Mouse (Mus musculus) cerebellum, adult 18-20 months (tissue): ENCODE results near the gene Pkhd1.

Experiments
- DNase-seq, 2 experiments: peaks; one replicate each; pipeline ENCODE4 v3.0.0; 2021

The Pkhd1 gene

GRCm38 (mm10) chr1:20617849-20618530, at the start of gene Pkhd1:
Gene Pkhd1 (minus strand): TSS chr1:20618064.
- no peak for DNase-seq

- DNase-seq = no peak
These were observed 49.7 kb upstream of the Pkhd1 start for GRCm38 (mm10) chr1:20667567-20667966.

DNA sequence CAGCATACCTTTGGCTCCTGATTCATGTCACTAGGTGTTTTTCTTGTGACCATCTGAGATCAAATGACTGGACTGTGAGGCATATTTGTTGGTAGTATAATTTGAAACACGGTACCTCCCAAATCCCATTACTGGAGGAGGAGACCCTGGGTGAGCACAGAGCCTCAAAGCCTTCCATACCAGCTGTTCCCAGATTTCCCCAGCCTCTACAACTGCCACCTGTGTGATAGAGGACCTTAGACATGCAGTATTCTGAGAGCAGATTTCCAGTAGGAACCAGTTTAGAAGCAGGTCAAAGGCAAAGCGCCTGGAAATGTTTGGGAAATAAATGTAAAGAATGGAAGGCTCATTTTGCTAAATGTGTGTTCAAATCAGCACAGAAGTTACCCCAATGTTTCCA, 48.4 kb upstream of the Pkhd1 start:
- no peak for DNase-seq

- no peak for DNase-seq
These were observed 37.2 kb upstream of the Pkhd1 start for GRCm38 (mm10) chr1:20655085-20655484.

DNA sequence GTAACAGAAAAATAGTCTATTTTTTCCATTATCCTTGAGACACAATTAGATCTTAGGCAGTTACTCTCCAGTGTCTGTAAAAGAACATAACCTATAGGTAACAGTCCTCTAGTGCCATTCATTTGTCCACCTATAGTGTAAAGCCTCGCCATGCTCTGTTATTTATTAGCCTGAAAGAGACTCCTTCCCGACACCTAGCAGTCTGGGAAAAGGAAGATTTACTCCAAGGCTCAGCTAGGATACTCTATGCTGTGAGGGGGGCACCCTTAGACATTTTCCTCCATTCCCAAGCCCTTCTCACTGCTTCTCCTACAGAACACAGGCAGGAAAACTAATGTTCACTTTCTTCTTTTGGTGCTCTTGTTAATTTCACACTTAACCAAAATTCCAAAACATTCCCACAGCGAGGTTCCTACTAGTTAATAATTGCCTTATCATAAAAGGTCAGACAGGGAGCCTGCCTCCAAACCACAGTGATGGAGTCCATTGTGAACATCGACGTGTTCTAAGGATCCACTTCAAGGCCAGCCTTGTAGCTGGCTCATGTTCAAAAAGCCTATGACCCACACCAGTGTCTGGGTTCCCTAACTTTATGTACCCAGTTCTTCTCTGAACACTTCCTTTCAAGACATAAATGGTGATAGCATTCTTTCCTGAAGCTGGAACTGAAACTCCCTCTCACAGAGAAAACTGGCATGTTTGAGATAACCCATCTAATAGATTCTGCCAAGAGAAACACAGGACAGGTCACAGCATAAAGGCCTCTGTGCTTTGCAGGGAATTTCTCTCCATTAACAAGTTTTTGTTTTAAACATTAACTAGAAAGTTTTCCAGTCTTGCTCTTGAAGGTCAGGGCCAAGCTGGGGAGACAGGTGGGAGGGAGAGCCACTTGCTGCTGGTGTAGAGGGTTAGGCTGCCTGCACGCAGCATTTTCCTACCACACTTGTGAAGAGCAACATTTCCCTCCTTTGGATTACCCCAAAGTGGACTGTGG, 35.9 kb upstream of the Pkhd1 start:
- DNase-seq = no peak

GRCm38 (mm10) chr1:20634856-20635255, 17.0 kb upstream of the Pkhd1 start:
- DNase-seq = no peak

GRCm38 (mm10) chr1:20633276-20633869, 15.5 kb upstream of the Pkhd1 start:
- DNase-seq = no peak

GRCm38 (mm10) chr1:20624564-20624963, 6.7 kb upstream of the Pkhd1 start:
- no peak for DNase-seq

DNA sequence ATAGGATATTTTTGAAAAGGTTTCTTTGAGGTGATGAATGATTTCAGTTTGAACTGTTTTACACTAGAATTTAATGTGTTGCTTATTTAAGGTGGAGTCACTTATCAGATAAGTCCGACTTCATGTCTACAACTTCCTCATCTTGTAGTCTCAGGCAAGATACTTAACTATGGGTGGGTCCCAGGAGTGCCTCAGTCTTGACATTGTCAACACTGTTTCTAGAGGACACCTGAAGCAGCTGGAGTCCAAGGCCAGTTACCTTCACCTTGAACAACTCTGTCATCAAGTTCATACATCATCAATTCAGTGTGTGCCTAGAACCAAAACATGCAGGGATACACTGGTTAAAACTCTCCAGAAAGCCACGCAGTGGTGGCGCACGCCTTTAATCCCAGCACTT, 5.5 kb upstream of the Pkhd1 start:
- DNase-seq = no peak

DNA sequence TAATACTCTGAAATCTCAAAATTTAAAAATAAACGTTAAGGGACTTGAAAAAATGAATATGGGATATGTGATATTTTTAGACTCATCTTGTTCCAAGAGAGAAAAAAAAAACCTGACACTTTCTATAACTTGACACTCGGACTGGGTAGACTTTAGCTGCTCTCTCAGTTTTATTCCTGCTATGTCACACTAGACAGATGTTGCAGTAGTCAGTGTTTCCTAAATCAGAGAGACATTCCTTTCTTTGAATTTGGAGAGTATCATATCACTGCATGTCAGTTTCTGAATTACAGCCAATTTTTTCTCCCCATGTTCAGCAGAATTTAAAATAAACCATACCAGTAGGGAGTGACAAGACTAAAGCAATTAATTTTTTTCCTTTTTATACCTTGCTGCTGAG, 2.7 kb upstream of the Pkhd1 start:
- no peak for DNase-seq

GRCm38 (mm10) chr1:20619363-20619762, 1.5 kb upstream of the Pkhd1 start:
- no peak for DNase-seq

DNA sequence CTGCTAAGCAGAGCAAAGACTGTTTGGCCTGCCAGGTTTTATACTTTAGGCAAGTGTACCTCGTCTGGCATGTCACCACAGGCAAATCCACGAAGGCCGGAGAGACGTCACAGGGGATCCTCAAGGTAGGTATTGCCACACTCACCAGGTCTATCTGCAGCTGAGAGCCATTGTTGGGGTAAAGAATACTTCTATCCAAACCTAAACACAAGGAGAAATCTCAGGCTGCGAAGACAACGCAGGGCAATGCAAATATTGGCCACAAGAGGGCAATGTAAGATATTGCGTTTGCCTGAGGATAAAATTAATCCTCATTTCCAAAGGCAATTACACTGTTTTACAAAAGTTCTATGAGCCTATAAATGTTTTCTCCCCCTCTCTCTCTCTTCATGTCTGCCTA, 5.2 kb downstream of the Pkhd1 start:
- DNase-seq = peak; percentile 17 to 46

DNA sequence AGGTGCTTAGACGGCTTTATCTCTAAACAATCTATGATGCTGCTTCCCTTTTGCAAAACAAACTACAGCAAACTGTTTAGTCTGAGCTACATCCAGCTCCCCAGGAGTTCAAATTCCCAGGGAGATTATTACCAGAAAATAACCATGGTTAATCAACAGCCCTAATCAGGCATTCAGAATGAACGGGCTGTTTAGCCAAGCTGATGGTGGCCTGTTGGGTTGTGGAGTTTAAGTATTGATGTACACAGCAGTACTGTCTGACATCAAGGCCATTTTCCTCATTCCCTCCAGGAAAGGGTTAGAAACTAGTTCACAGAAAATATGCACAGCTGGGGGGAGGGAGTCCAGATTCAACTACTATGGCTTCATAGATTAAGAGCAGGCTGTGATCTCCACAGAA, 12.4 kb downstream of the Pkhd1 start:
- no peak for DNase-seq

DNA sequence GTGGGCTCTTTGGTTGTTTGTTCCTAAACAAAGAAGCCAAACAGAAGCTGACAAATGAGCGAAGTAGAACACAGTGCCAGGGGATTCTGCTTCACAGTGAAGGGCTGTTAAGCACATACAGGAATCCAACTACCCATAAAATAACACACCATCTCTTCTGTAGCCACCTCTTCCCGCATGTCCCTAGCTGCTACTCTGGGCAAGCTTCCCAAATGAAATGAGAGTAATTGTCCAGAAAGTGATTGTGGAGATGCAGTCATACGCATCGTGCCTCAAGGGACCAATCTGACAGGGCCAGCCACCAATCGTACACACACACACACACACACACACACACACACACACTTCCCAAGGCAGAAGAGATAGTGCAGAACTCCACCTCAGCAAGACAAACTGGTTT, 27.4 kb downstream of the Pkhd1 start:
- DNase-seq = no peak

GRCm38 (mm10) chr1:20571469-20571868, 46.4 kb downstream of the Pkhd1 start:
- DNase-seq = no peak

GRCm38 (mm10) chr1:20569430-20569829, 48.4 kb downstream of the Pkhd1 start:
- no peak for DNase-seq

GRCm38 (mm10) chr1:20558443-20558842, 59.4 kb downstream of the Pkhd1 start:
- no peak for DNase-seq

DNA sequence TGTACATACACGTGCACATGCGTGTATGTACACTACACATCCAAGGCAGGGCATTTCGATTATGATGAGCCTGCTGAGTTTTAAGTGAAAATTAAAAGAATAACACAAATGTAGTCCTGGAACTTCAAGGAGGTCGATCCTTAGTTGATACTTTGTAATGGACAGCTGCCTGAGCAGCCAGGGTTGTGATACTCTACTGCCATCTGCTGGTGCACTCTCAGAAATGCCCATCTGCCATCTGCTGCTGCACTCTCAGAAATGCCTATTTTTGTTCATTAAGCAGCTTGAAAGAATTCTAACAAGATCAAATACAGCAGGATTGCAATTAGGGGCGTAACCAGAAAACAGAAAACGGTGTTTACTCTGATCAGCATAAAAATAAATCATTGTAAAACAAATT, 63.5 kb downstream of the Pkhd1 start:
- DNase-seq = peak; percentile 17 to 20

- DNase-seq = no peak
These were observed 66.5 kb downstream of the Pkhd1 start for GRCm38 (mm10) chr1:20551334-20551733.

DNA sequence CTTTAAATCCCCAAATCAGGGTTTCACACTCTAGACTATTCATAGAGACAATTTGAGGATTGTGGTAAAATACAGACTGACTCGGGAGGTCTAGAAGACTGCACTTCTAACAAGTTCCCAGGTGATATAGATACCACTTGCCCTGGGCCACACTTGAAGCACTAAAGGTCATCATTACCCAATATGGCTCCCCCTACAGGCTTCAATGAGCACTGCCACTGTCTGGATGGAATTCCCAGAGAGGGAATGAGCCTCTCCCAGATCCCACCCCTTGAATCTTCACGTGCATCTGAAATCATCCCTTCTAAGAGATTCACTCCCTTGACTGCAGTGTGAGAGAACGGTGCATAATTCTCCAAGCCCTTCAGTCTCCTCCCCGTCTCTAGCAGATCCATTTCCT, 73.3 kb downstream of the Pkhd1 start:
- no peak for DNase-seq

- peak; percentile 16 to 55 for DNase-seq
These were observed 104.3 kb downstream of the Pkhd1 start for GRCm38 (mm10) chr1:20513364-20514084.

GRCm38 (mm10) chr1:20498965-20499364, 118.9 kb downstream of the Pkhd1 start:
- no peak for DNase-seq

- DNase-seq = no peak
These were observed 131.8 kb downstream of the Pkhd1 start for GRCm38 (mm10) chr1:20486087-20486486.
